Mouse (Mus musculus) G1E-ER4 (cell line): Measurements from ENCODE around the gene Vps54. TPM values are rescaled to one million over a fixed set of nuclear protein-coding genes. Genes with fewer than 3 reads are reported as not detected.

ENCODE experiments used
- GATA1 ChIP-seq: IDR thresholded peaks from one replicate; pipeline ENCODE4 v1.8.0; 2012; ENCODE audit warnings: low read length, inconsistent platforms
- polyA plus RNA-seq: library from polyadenylated mRNA; stranded (reverse); fragments of >175 nt; gene quantifications from 2 replicates; pipeline ENCODE4 v1.2.3, GENCODE M21; 2012

Gene Vps54
- polyA plus RNA-seq, 1 experiment: 1.7 TPM

- no peak for TF ChIP-seq GATA1
Measured at GRCm38 (mm10) chr11:21369248-21370016, 130.4 kb downstream of the Vps54 start.

- TF ChIP-seq GATA1: no peak
Measured at GRCm38 (mm10) chr11:21370399-21371121, 131.5 kb downstream of the Vps54 start.

Other genes with a start within 250 kb of the Vps54 start
- gene Peli1, start 148.0 kb upstream of the Vps54 start, polyA plus RNA-seq: 13.8 and 20.9 TPM in 2 replicates
- gene Ugp2, start 131.9 kb downstream of the Vps54 start, polyA plus RNA-seq: 2.2 and 2.8 TPM in 2 replicates